Mouse (Mus musculus): ENCODE results near the gene Pck2. TPM values are rescaled to one million over a fixed set of nuclear protein-coding genes. Genes with fewer than 3 reads are reported as not detected.

The Pck2 gene
- 16.1 TPM for total RNA-seq (2023)

DNA sequence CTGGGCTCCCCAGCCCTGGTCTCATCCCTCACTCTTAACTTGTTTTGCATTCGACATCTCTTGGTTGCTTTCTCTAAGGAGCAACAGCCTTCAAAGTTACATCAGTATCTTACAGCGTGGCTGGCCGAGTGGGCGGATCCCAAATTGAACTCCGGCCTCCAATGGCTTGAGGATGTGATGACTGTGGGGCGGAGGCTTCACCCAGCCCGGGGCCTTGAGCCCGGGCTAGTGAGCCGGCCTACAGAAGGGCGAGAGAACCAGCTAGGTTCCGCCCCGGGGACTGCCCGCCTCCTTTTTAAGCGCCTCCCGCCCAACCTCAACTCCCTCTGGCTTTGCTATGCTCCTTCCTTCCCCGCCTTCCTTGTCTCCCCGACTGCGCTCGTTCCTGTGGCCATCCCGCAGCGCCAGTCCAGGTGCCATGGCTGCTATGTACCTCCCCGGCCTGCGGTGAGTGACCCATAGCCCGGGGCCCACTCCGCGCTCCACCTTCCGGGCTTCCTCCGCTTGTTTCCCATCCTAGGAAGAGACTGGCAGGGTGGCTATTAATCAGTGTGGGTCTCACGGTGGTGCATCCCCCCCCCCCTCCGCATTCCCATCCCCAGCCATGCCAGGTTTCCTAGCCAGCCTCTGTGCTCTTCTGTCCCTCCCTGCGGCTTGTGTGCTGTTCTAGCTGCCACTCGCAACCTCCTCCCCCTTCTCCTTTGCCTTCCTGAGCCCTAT, at the start of gene Pck2:
Gene Pck2 (plus strand): TSS at position 200 of the 720 bp plus-strand sequence.

DNA sequence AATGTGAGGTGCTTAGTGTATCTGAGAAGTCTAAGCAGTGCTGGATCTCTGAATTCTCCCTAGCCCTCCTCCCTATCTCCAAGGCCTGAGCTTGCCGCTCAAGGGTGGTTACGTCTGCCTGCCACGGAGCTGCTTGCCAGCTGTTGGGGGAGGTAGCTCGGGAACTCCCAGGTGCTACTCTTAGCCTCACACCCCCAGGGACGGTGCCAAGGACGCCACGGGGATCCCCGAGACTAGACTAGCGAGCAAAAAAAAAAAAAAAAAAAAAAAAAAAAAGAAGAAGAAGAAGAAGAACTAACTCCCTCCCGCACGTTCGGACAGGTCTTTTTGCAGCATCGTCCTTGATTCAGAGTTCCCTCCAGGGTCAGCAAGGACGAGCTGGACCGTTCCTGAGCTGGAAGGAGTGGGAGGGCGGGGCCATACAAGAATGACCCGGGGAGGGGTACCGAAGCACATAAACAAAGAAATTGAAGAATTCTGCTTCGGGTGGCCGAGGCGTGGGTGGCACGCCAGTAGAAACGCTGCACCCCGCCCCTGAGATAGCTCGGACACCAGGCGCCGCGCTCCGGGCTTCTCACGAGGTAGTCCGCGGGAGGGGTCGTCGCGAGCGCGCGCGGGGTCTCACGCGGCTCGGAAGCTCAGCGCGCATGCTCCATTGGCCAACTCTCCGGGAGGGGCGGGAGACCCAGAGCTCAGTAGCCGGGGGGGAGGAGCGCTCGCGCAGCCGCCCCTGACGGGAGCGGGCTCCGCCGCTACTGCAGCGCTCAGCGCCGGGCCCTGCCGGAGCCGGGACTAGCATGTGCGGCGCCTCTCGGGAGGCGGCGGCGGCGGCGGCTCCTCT, 49.5 kb upstream of the Pck2 start, which contains the start of gene Carmil3:
Gene Carmil3 (plus strand): TSS at position 291 of the 841 bp plus-strand sequence.

DNA sequence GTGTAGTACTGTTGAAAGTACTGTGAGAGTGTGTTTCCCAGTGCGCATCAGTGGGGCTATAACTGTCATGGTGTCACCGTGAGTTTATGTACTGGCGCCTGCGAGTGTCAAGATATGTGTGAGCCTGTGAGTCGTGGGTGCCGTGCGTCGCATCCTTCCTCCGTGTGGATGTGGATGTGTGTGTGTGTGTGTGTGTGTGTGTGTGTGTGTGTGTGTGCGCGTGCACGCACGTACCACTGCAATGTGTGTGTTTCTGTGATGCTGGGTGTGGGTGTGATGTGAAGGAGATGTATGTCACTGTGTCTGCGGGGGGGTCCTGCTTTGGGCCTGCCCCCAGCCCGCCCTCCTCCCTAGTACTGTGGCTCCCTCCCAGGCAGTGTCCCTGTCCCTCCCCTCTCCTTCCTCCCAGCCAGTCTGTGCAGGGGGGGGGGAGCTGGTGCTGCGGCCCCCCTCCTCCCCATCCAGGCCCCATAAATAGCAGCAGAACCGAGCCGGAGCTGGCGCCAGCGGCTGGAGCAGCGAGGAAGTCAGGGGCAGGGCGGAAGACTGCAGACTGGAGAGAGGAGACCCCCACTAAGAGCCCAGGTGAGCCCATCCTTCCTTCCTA, 29.8 kb upstream of the Pck2 start, which contains the start of gene Cpne6:
Gene Cpne6 (plus strand): TSS at position 321 of the 607 bp plus-strand sequence.

DNA sequence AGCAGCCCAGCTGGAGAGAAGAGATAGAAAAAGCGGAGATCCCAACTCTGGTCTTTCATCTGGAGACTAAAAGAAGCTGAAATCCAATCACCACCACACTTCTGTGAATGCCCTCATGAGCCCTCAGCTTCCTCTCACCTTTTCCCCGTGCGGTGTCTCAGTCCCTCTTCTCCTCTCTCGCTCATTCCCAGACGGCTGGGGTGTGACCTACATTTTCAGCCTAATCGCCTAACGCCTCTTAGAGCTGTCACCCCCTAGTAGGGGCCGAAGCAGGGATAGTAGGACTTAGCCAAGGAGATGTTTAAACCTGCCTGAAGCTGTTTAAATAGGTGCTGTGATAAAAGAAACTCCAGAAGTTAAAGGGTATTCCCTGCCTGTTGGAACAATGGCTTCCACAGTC, 15.3 kb upstream of the Pck2 start, which contains the start of gene Nrl:
Gene Nrl (minus strand): TSS at position 197 of the 400 bp plus-strand sequence.

DNA sequence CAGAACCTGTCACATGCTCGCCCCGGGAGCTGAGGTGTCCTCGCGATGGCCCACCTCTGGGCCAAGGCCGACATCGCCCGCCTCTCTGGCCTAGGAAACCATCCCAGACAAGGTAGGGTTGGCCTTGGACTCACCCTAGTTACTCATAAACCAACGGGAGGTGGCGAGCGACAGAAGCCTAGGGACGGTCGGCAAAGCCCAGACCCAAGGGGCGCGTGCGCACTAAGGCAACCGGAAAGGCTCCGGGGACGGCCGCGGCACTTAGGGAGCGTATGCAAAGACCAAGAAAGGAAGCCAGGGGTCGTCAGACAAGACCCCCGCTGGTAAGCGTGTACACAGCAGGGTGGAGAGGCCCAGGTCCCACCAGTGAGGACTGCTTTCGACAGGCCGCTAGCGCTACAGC, 19.7 kb downstream of the Pck2 start, which contains the start of gene Dcaf11:
Gene Dcaf11 (plus strand): TSS at position 208 of the 403 bp plus-strand sequence.

DNA sequence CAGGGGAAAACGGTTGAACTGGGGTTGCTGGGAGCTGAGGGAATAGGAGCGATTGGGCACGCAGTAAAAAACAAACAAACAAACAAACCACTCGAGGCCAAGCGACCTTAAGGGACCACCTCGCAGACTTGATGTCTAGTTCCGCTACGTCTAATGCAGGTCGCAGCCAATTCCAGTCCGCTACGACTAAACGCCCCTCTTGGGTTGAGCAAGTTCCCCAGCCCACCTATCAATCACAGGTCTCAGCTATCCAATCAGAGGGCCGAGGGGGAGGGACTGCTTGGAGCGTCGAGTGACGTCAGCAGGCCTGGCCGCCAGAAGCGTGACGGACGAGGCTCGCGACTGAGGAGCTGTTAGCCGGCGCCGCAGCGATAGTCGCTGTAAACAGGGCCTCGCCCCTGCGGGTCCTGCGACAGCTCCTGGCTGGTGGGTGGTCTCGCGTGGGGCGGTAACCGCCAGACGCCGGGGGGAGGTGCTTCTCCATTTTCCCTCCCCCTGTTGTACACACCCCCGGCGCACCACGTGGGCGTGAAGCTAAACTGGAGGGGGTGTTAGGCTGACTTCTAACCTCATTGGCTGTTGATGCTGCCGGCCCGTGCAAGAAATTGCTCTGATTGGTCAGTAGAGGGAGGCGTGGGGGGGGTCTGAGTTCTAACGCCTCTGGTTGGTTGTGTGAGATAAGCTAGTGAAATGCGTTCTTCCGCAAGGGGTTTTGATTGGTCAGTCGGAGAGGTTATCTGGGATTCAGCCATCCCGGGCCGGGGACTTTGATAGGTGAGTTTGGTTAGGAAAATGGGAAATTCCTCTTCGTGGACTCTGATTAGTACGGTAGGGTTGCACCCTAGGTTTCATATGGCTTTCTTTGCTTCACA, 20.4 kb downstream of the Pck2 start, which contains the start of gene A730061H03Rik:
Gene A730061H03Rik (minus strand): TSS at position 205 of the 872 bp plus-strand sequence.

DNA sequence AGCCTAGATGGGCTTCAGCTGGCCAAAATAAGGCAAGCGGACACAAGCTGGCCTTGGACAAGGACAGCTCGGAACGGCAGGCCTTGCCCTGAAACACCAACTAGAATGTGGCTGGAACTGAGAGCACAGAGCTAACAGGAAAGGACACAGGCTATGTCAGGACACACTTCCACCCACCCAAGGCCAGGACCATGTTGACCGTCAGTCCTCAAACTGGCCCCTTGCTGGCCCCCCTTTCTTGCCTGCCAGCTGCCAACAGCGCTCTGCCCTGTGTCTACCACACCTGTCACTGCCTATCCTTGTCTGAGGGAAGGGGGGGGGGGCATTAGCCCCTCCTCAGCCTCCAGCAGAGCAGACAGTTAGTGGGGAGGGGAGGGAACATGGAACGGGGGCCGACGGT, 35.2 kb downstream of the Pck2 start, which contains the start of gene Fitm1:
Gene Fitm1 (plus strand): TSS at position 316 of the 400 bp plus-strand sequence.

DNA sequence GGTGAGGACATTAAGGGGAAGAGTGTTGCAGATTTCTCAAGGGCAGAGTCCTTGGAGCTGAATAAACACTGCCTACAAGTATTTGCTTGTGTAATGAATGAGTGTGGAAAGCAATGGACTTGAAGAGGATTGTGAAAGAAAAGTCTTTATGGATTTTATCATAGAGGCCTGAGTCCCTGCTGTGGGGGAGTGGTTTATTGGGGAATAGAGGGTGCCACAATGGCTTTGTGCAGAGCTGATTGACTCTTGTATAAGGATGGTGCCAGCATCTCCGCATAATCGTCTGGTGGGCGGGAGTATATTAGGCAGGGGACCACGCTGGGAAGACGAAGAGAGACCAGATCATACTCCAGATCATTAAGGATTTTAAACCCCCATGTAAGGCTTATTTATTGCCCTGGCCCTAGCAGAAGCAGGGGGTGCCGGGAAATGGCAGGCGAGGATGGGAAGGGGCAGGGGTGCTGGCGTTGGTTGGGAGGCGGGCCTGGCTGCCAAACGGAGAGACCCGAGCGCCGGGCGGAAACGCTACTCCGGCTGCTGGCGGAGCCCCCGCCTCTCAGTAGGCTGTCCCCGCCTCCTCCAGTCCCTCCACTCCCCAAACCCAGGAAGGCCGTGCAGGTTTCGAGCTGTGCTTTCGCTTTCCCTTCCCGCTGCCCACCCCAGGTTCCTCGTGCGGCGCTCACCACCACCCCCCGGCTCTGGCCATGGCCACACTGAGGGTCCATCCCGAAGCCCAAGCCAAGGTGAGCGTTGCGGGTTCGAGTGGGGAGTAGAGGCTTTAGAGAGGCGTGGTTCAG, 38.0 kb downstream of the Pck2 start, which contains the start of gene Psme1:
Gene Psme1 (plus strand): TSS at position 253 of the 797 bp plus-strand sequence.

DNA sequence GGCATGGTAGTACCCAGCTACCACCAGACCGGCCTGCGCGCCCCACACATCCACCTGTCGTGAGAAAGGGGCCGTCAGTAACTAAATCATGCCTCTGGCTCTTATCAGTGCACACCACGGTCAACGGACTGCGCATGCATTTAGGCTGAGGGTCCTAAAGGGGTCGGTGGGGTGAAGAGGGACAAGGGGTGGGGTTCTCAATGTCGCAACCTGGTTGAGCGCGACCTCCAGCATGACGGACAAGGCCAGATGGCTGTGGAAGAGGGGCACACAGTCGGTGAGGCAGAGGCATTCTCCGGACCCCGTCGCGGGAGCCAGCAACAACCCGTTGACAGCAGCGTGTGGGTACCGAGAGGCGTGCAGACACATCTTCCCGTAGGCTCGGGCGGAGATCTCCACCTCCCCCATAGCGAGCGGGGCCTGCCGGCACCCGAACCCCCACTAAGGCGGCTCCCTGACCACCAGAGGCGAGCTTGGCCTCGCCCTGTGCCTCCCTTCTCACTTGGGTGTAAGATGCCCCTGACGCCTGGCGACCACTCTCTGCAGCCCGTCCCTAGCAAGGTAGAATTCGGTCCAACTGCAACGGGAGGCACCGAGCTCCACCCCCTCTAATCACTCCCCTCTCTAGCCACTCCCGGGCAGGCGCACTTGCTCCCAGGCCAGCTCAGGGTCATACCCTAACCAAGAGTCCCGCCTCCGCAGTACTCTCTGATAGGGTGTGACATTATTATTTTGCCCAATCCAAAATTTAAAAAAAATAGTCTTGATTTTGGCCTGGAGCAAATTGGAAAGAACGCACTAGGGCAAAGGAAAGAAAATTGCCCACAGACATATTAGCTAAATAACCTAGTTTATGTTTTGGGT, 44.9 kb downstream of the Pck2 start, which contains the start of gene Emc9:
Gene Emc9 (minus strand): TSS at position 601 of the 864 bp plus-strand sequence.

DNA sequence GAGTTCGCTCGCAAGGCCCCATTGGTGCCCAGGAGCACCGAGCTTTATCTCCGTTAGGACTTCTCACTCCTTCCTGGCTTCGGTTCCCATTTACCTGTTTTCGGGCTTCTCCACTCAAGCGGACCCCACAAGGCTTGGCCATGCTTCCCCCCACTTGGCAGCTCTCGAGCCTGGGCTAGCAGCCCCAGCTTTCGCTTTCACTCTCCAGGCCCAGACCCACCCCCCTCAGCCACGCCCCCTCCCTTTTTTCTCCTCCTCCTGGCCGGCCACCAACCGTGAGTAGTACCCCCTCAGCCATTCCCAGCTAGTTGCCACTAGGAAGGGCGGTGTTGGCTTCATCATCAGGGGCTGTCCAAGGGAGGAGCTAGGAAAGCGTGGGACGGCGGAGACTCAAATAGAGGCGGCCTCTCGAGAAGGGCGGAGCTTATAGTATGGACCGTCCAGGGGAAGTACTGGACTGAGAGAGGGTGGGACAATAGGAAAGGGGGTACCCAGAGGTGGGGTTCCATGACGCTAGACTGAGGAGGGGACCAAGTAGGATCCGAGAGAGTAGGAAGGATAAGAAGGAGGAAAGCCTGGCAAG, 50.8 kb downstream of the Pck2 start, which contains the start of gene Psme2:
Gene Psme2 (minus strand): TSS at position 366 of the 583 bp plus-strand sequence.

DNA sequence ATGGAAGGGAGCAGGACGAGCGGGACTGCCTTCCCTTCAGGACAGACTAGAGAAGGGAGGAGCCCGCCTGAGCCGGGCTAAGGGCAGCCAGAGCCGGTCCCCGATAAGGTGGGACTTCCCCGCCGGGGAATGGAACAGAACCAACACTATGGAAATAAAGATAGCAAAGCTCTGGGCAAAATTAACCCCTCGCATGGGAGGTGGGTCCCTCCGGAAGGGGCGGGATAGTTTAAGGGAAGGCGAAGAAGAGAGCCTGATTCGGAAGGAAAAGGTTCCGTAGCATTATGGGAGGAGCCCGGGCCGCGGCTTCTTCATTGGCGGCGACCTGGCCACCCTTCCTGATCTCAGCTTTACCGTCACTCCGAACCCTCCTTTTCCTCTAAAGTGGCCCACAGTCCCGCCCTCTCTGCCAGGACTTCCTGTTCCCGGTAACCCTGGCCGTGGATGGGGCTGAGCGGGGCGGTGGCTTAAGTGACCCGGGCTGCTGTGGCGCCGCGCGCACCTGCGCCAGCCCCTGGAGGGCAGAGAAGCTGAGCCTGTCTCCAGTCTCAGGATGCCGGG, 51.3 kb downstream of the Pck2 start, which contains the start of gene Rnf31:
Gene Rnf31 (plus strand): TSS at position 378 of the 561 bp plus-strand sequence.

Other genes starting within 250 kb of the Pck2 start
- 21.3 TPM for gene Dhrs4, start 61.5 kb upstream of the Pck2 start, total RNA-seq (2023)
- 1.2 TPM for gene Carmil3, start 49.6 kb upstream of the Pck2 start, total RNA-seq (2023)
- gene Cpne6, start 29.8 kb upstream of the Pck2 start, total RNA-seq (2023): not detected
- gene Nrl, start 15.3 kb upstream of the Pck2 start, total RNA-seq (2023): not detected
- 92.5 TPM for gene Dcaf11, start 19.7 kb downstream of the Pck2 start, total RNA-seq (2023)
- gene A730061H03Rik, start 20.1 kb downstream of the Pck2 start, total RNA-seq (2023): 6.4 TPM
- not detected for gene Fitm1, start 35.4 kb downstream of the Pck2 start, total RNA-seq (2023)
- gene Psme1, start 37.9 kb downstream of the Pck2 start, total RNA-seq (2023): 263 TPM
- 21.5 TPM for gene Emc9, start 45.0 kb downstream of the Pck2 start, total RNA-seq (2023)
- gene Psme2, start 50.8 kb downstream of the Pck2 start, total RNA-seq (2023): 386 TPM
- 96.4 TPM for gene Rnf31, start 51.4 kb downstream of the Pck2 start, total RNA-seq (2023)
- gene Irf9, start 63.3 kb downstream of the Pck2 start, total RNA-seq (2023): 94.6 TPM
- gene Rec8, start 77.8 kb downstream of the Pck2 start, total RNA-seq (2023): 0.44 TPM
- 71.9 TPM for gene Ipo4, start 95.7 kb downstream of the Pck2 start, total RNA-seq (2023)
- 2.7 TPM for gene Gm49378, start 97.6 kb downstream of the Pck2 start, total RNA-seq (2023)
- gene Tm9sf1, start 103.5 kb downstream of the Pck2 start, total RNA-seq (2023): 43.9 TPM
- gene Tssk4, start 109.9 kb downstream of the Pck2 start, total RNA-seq (2023): 3.5 TPM
- 41.7 TPM for gene Mdp1, start 120.2 kb downstream of the Pck2 start, total RNA-seq (2023)
- gene Gmpr2, start 131.7 kb downstream of the Pck2 start, total RNA-seq (2023): 16.2 TPM
- gene Nedd8, start 131.9 kb downstream of the Pck2 start, total RNA-seq (2023): 153 TPM
- 111 TPM for gene Tinf2, start 141.6 kb downstream of the Pck2 start, total RNA-seq (2023)
- 2.0 TPM for gene Tgm1, start 173.7 kb downstream of the Pck2 start, total RNA-seq (2023)
- gene Rabggta, start 182.0 kb downstream of the Pck2 start, total RNA-seq (2023): 84.5 TPM
- gene Dhrs1, start 205.4 kb downstream of the Pck2 start, total RNA-seq (2023): 18.6 TPM
- gene Nop9, start 205.4 kb downstream of the Pck2 start, total RNA-seq (2023): 22.2 TPM
- gene Cideb, start 218.2 kb downstream of the Pck2 start, total RNA-seq (2023): not detected
- gene Ltb4r2, start 221.2 kb downstream of the Pck2 start, total RNA-seq (2023): 0.21 TPM
- gene Ltb4r1, start 225.7 kb downstream of the Pck2 start, total RNA-seq (2023): 0.41 TPM
- gene Adcy4, start 243.8 kb downstream of the Pck2 start, total RNA-seq (2023): 0.27 TPM
- 67.6 TPM for gene Ripk3, start 248.6 kb downstream of the Pck2 start, total RNA-seq (2023)

All from CD4-positive naive resting alpha-beta T cell, adult 57 days (primary cell).